Mouse (Mus musculus) intestine, embryonic 16.5 days (tissue): Measurements from ENCODE around the gene Kng1. TPM values are rescaled to one million over a fixed set of nuclear protein-coding genes. Genes with fewer than 3 reads are reported as not detected.
"Not testable (repeated sequence)": the region's sequence is repeated elsewhere in the genome, so short reads cannot be mapped to it uniquely, and the experiment has no call there.

ENCODE experiments used
- ATAC-seq: fragments of 200-750 bp; cut with Nextera tagmentation; 2 replicates; pipeline ENCODE4 v1.8.0; 2017; ENCODE audit warnings: moderate TSS enrichment, moderate library complexity
- H3K27ac ChIP-seq: fragments of 300-500 bp; sonication (generic); 2 replicates; pipeline ENCODE4 v1.5.1; 2014; ENCODE audit warnings: mild to moderate bottlenecking, low read length
- H3K27me3 ChIP-seq: fragments of 300-500 bp; sonication (generic); replicated peaks from 2 replicates; pipeline ENCODE4 v1.6.1; 2014; ENCODE audit warnings: low read length, control low read depth, mixed read lengths; ENCODE audit not compliant: control insufficient read depth, insufficient read depth
- H3K36me3 ChIP-seq: fragments of 300-500 bp; sonication (generic); 2 replicates; pipeline ENCODE4 v1.6.1; 2014; ENCODE audit warnings: low read length, control low read depth; ENCODE audit not compliant: control insufficient read depth, insufficient read depth
- H3K4me1 ChIP-seq: fragments of 300-500 bp; sonication (generic); 2 replicates; pipeline ENCODE4 v1.6.1; 2014; ENCODE audit warnings: low read length, control low read depth, mixed read lengths; ENCODE audit not compliant: control insufficient read depth, insufficient read depth
- H3K4me2 ChIP-seq: fragments of 300-500 bp; sonication (generic); 2 replicates; pipeline ENCODE4 v1.6.1; 2014; ENCODE audit warnings: low read depth, low read length, control low read depth
- H3K4me3 ChIP-seq: fragments of 300-500 bp; sonication (generic); 2 replicates; pipeline ENCODE4 v1.5.1; 2014; ENCODE audit warnings: mild to moderate bottlenecking, low read length
- H3K9ac ChIP-seq: fragments of 300-500 bp; sonication (generic); 2 replicates; pipeline ENCODE4 v1.6.1; 2014; ENCODE audit warnings: low read depth, low read length
- H3K9me3 ChIP-seq: fragments of 300-500 bp; sonication (generic); 2 replicates; pipeline ENCODE4 v1.6.1; 2016; ENCODE audit warnings: low read length, control low read depth; ENCODE audit not compliant: control insufficient read depth
- WGBS: fragments of 180-500 bp; shearing (Covaris S2); extraction: QIAGEN DNeasy Blood & Tissue Kit; methylation state at CpG from one replicate; pipeline ENCODE4 v1.1.7; 2014; 5-methylcytosine and 5-hydroxymethylcytosine counted together
- polyA plus RNA-seq: library from polyadenylated mRNA; unstranded; fragments of >200 nt; fragmentation: Nextera tagmentation; extraction: Ambion mirVana; gene quantifications from 2 replicates; pipeline ENCODE4 v1.2.1, GENCODE M21; 2015

Kng1 gene
- polyA plus RNA-seq, 1 experiment from 2014 or later: 15.1 TPM

- no peak overlapping the region for H3K9ac ChIP-seq
- H3K36me3 ChIP-seq: no peaks in the 10 kb centered on the region
- no peak overlapping the region for H3K4me2 ChIP-seq
- 92% methylated on average over 4 of the region's 4 CpGs for WGBS
- no peak overlapping the region for H3K27ac ChIP-seq
- no peak overlapping the region for H3K4me3 ChIP-seq
- no peaks in the 10 kb centered on the region for H3K9me3 ChIP-seq
- H3K27me3 ChIP-seq: no peaks in the 10 kb centered on the region
- no peaks in the 10 kb centered on the region for H3K4me1 ChIP-seq
- ATAC-seq: no peak
Measured at GRCm38 (mm10) chr16:23033673-23034072, 24.0 kb upstream of the Kng1 start.

GRCm38 (mm10) chr16:23037744-23038143, 19.9 kb upstream of the Kng1 start:
- no peak for ATAC-seq
- Histone ChIP-seq H3K36me3 (no peaks in the 10 kb centered on the region), H3K4me2 (no peak overlapping the region), H3K27ac (no peak overlapping the region), H3K4me3 (no peak overlapping the region), H3K27me3 (no peaks in the 10 kb centered on the region), H3K9me3 (no peaks in the 10 kb centered on the region; the same call in 1 of the 2 replicates), H3K4me1 (0 out of 2 replicates have a peak, but pooled peaks cover 3% of the 10 kb centered on the region), H3K9ac (no peak overlapping the region)
- WGBS: 60% methylated on average over 7 of the region's 7 CpGs

GRCm38 (mm10) chr16:23039281-23039680, 18.4 kb upstream of the Kng1 start:
- Histone ChIP-seq H3K4me2 (no peak overlapping the region), H3K4me1 (0 out of 2 replicates have a peak, but pooled peaks cover 3% of the 10 kb centered on the region), H3K9me3 (no peaks in the 10 kb centered on the region; the same call in 1 of the 2 replicates), H3K27ac (no peak overlapping the region), H3K9ac (no peak overlapping the region), H3K27me3 (no peaks in the 10 kb centered on the region), H3K4me3 (no peak overlapping the region), H3K36me3 (no peaks in the 10 kb centered on the region)
- ATAC-seq: no peak
- 93% methylated on average over 4 of the region's 4 CpGs for WGBS

GRCm38 (mm10) chr16:23040876-23041275, 16.8 kb upstream of the Kng1 start:
- 29% methylated on average over 4 of the region's 4 CpGs for WGBS
- ATAC-seq: peak; percentile 26; the same call in 1 of the 2 replicates
- no peak overlapping the region for H3K4me3 ChIP-seq
- H3K4me1 ChIP-seq: 0 out of 2 replicates have a peak, but pooled peaks cover 3% of the 10 kb centered on the region
- no peak overlapping the region for H3K4me2 ChIP-seq
- no peaks in the 10 kb centered on the region; the same call in 1 of the 2 replicates for H3K9me3 ChIP-seq
- H3K36me3 ChIP-seq: no peaks in the 10 kb centered on the region
- H3K9ac ChIP-seq: no peak overlapping the region
- no peak overlapping the region for H3K27ac ChIP-seq
- H3K27me3 ChIP-seq: no peaks in the 10 kb centered on the region

GRCm38 (mm10) chr16:23046319-23046718, 11.3 kb upstream of the Kng1 start:
- Histone ChIP-seq H3K36me3 (no peaks in the 10 kb centered on the region), H3K9ac (no peak overlapping the region), H3K4me1 (no peaks in the 10 kb centered on the region), H3K9me3 (no peaks in the 10 kb centered on the region), H3K4me2 (no peak overlapping the region), H3K27ac (no peak overlapping the region), H3K4me3 (no peak overlapping the region), H3K27me3 (no peaks in the 10 kb centered on the region)
- WGBS: 60% methylated on average over 5 of the region's 5 CpGs
- no peak for ATAC-seq

GRCm38 (mm10) chr16:23059630-23060029, 2.0 kb downstream of the Kng1 start:
- not testable (repeated sequence) for H3K4me3 ChIP-seq, H3K27me3 ChIP-seq, H3K36me3 ChIP-seq, H3K4me2 ChIP-seq, H3K27ac ChIP-seq, H3K9me3 ChIP-seq, H3K9ac ChIP-seq, H3K4me1 ChIP-seq
- 44% methylated on average over 4 of the region's 4 CpGs for WGBS
- peak; percentile 81 for ATAC-seq

GRCm38 (mm10) chr16:23060781-23061325, 3.2 kb downstream of the Kng1 start:
- H3K4me3 ChIP-seq, ATAC-seq, H3K9me3 ChIP-seq, H3K27ac ChIP-seq, H3K36me3 ChIP-seq, H3K9ac ChIP-seq, H3K4me1 ChIP-seq, H3K4me2 ChIP-seq, H3K27me3 ChIP-seq: not testable (repeated sequence)
- 87% methylated on average over 5 of the region's 5 CpGs for WGBS

GRCm38 (mm10) chr16:23077516-23077915, 19.9 kb downstream of the Kng1 start:
- H3K9ac ChIP-seq, H3K27ac ChIP-seq, H3K36me3 ChIP-seq, H3K4me2 ChIP-seq, ATAC-seq, H3K4me1 ChIP-seq, H3K4me3 ChIP-seq, H3K27me3 ChIP-seq, H3K9me3 ChIP-seq: not testable (repeated sequence)
- 85% methylated on average over 6 of the region's 6 CpGs for WGBS

GRCm38 (mm10) chr16:23087159-23087558, 29.5 kb downstream of the Kng1 start:
- 74% methylated on average over 8 of the region's 8 CpGs for WGBS

GRCm38 (mm10) chr16:23087712-23088111, 30.0 kb downstream of the Kng1 start:
- ATAC-seq, H3K27me3 ChIP-seq, H3K4me3 ChIP-seq, H3K9me3 ChIP-seq, H3K9ac ChIP-seq, H3K4me1 ChIP-seq, H3K36me3 ChIP-seq, H3K4me2 ChIP-seq, H3K27ac ChIP-seq: not testable (repeated sequence)
- WGBS: 54% methylated on average over 4 of the region's 4 CpGs

More at GRCm38 (mm10) chr16:23087159-23087558, 29.5 kb downstream of the Kng1 start:
- not testable (repeated sequence) for H3K9me3 ChIP-seq, H3K36me3 ChIP-seq, H3K27ac ChIP-seq, H3K27me3 ChIP-seq, H3K9ac ChIP-seq, H3K4me3 ChIP-seq, ATAC-seq, H3K4me1 ChIP-seq, H3K4me2 ChIP-seq
